Mouse (Mus musculus) layer of hippocampus, adult 11-12 months (tissue): ENCODE measurements at regions not wholly inside any gene's neighbourhood (a gene's known extent, or its start where the extent isn't known, plus 50 kb on each side); places are given as distances from the start of the nearest gene placed in this dataset.

Source experiments
- DNase-seq: peaks from one replicate; pipeline ENCODE4 v3.0.0; 2022; ENCODE audit warnings: low spot score

GRCm38 (mm10) chr5:126735733-126736132, 505.9 kb upstream of the Tmem132c start:
- no peak for DNase-seq

GRCm38 (mm10) chr5:126737681-126738080, 503.9 kb upstream of the Tmem132c start:
- DNase-seq, result no peak

GRCm38 (mm10) chr5:126740861-126741410, 500.7 kb upstream of the Tmem132c start:
- DNase-seq, result no peak

- no peak for DNase-seq
Observed at GRCm38 (mm10) chr5:126755107-126755506, 486.5 kb upstream of the Tmem132c start.

- no peak for DNase-seq
Observed at GRCm38 (mm10) chr5:126765037-126765707, 476.4 kb upstream of the Tmem132c start.

GRCm38 (mm10) chr5:126769031-126769430, 472.6 kb upstream of the Tmem132c start:
- DNase-seq, result no peak

- no peak for DNase-seq
Observed at GRCm38 (mm10) chr5:126787706-126788610, 453.6 kb upstream of the Tmem132c start.

- DNase-seq, result no peak
Observed at GRCm38 (mm10) chr5:126799698-126800279, 441.8 kb upstream of the Tmem132c start.

- no peak for DNase-seq
Observed at GRCm38 (mm10) chr5:126806656-126807055, 435.0 kb upstream of the Tmem132c start.

- DNase-seq, result no peak
Observed at GRCm38 (mm10) chr5:126816069-126816468, 425.5 kb upstream of the Tmem132c start.

- peak; percentile 12 for DNase-seq
Observed at GRCm38 (mm10) chr5:126835440-126835839, 406.2 kb upstream of the Tmem132c start.

GRCm38 (mm10) chr5:126842606-126843005, 399.0 kb upstream of the Tmem132c start:
- peak; percentile 27 for DNase-seq

- DNase-seq, result no peak
Observed at GRCm38 (mm10) chr5:126862078-126862477, 379.5 kb upstream of the Tmem132c start.

GRCm38 (mm10) chr5:126875842-126876241, 365.8 kb upstream of the Tmem132c start:
- DNase-seq, result no peak

GRCm38 (mm10) chr5:126890710-126891109, 350.9 kb upstream of the Tmem132c start:
- DNase-seq, result no peak

GRCm38 (mm10) chr5:126893063-126893462, 348.5 kb upstream of the Tmem132c start:
- DNase-seq, result no peak

- DNase-seq, result no peak
Observed at GRCm38 (mm10) chr5:126910084-126910483, 331.5 kb upstream of the Tmem132c start.

GRCm38 (mm10) chr5:126917300-126917699, 324.3 kb upstream of the Tmem132c start:
- DNase-seq, result no peak

- DNase-seq, result no peak
Observed at GRCm38 (mm10) chr5:126933466-126933865, 308.1 kb upstream of the Tmem132c start.

GRCm38 (mm10) chr5:126944861-126945260, 296.7 kb upstream of the Tmem132c start:
- DNase-seq, result peak; percentile 30

- no peak for DNase-seq
Observed at GRCm38 (mm10) chr5:126954189-126954588, 287.4 kb upstream of the Tmem132c start.

GRCm38 (mm10) chr5:126954634-126955033, 287.0 kb upstream of the Tmem132c start:
- no peak for DNase-seq
